Mouse (Mus musculus): Measurements from ENCODE around the gene Xylt1.

DNA sequence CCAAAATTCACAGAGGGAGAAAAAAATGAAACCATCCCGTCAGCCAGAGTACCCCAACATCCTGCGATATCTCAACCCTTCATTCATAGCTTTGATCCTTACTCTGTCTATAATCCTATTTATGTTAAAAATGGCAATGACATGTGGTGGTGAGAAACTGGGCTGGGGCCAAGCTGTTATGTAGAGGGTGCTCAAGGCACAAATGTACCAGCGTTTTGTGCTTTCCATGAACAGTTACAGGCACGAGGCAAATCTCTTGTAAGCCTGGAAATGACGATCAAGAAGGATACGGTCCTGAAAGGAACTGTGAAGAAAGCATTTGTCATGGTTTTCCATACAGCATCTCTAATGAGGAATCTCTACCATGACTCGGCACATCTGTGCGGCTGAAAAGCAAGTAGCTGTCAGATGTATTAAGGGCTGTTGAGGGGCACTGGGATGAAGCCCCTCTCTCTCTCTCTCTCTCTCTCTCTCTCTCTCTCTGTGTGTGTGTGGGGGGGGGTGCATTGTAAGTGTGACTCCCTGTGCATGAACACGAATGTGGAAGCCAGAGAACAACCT, 183.2 kb downstream of the Xylt1 start:
- no peak for TF ChIP-seq CTCF (IDR thresholded peaks at IDR 0.05; ENCODE audit: borderline replicate concordance, insufficient read depth, low read depth, low read length)
- no peak for TF ChIP-seq POLR2A (IDR thresholded peaks at IDR 0.05; ENCODE audit: borderline replicate concordance, insufficient read depth, low read length)
